Mouse (Mus musculus): ENCODE results near the gene Aox1. TPM values are rescaled to one million over a fixed set of nuclear protein-coding genes. Genes with fewer than 3 reads are reported as not detected.
A peak's percentile ranks its signal among the peaks of the same experiment; 100 is the strongest.

Gene Aox1
- polyA plus RNA-seq, 1 experiment = 4.9 TPM

DNA sequence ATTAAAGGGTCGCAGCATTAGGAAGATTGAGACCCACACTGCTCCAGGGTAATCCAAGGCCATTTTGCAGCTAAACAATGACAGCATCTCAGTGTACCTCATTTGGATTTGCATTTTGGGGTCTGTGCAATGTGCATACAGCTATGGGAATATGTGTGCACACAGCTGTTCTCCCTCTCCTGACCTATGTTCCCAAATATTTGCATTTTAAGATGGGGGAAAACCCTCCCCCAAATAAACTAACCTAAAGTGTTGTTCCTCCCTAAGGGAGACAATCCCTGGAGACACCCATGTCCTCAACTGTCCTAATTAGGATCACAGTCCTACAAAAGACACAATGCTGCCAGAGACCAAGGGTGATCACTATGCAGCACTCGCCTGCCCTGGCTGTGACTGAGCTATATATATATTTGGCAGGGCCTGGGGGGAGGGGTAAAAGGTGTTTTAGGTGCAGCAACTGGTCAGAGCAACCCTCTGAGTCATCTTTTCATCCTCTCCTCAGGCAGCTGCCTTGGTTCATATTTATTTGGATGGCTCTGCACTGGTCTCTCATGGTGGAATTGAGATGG, 62.3 kb downstream of the Aox1 start:
- Histone ChIP-seq H3K4me1 (ENCODE audit: control insufficient read depth, insufficient read depth, low read length) (no peaks in the 10 kb centered on the region), H3K27ac (ENCODE audit: insufficient read depth, low read length) (no peak overlapping the region), H3K4me3 (ENCODE audit: insufficient read depth, low read length) (no peak overlapping the region)
- TF ChIP-seq CTCF (IDR thresholded peaks at IDR 0.05; ENCODE audit: extremely low read depth, insufficient read depth, low read length) = no peak
- TF ChIP-seq POLR2A (IDR thresholded peaks at IDR 0.05; ENCODE audit: extremely low read depth, insufficient read depth, low read length) = no peak

DNA sequence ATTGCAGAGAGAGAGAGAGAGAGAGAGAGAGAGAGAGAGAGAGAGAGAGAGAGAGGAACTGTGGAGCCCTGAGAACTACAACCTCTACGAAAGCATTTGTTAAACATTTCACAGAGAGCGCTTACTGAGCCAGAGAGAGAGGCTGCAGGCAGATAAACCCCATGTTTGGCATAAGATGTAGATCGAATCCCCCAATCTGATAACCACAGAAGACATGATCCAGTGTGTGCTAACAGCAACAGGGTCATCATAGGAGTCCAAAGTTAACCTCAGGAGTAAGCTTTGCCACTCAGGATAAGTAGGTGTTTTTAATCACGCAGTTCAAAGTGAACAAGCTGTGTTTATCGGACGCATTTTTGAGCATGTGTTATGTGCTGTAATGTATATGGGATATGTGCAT, 67.6 kb downstream of the Aox1 start:
- H3K4me1 ChIP-seq (ENCODE audit: control insufficient read depth, insufficient read depth, low read length) = no peaks in the 10 kb centered on the region
- no peak for TF ChIP-seq CTCF (IDR thresholded peaks at IDR 0.05; ENCODE audit: extremely low read depth, insufficient read depth, low read length)
- no peak overlapping the region for H3K4me3 ChIP-seq (ENCODE audit: insufficient read depth, low read length)
- H3K27ac ChIP-seq (ENCODE audit: insufficient read depth, low read length) = no peak overlapping the region

DNA sequence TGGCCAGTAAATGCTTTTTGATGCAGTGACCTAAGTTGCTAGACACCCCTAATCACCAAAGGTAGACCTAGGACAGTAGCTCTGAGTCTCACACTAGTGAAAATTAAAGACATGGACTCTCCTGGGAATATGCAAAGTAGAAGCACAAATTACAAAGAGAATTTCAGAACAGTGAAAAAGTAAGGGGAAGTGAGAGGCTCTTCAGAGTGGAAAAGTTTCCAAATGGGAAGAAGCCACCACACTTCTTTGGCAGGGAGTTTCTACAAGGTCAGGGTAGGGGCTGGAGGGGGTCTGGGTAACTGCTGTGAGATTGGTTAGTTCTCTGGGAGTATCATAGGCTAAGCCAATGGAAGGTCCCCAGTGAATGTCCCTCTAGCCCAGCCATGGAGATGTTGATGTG, 69.4 kb downstream of the Aox1 start:
- no peaks in the 10 kb centered on the region for H3K4me1 ChIP-seq (ENCODE audit: control insufficient read depth, insufficient read depth, low read length)
- H3K27ac ChIP-seq (ENCODE audit: insufficient read depth, low read length) = no peak overlapping the region
- no peak overlapping the region for H3K4me3 ChIP-seq (ENCODE audit: insufficient read depth, low read length)
- TF ChIP-seq POLR2A (IDR thresholded peaks at IDR 0.05; ENCODE audit: extremely low read depth, insufficient read depth, low read length) = no peak
- TF ChIP-seq CTCF (IDR thresholded peaks at IDR 0.05; ENCODE audit: extremely low read depth, insufficient read depth, low read length) = no peak

DNA sequence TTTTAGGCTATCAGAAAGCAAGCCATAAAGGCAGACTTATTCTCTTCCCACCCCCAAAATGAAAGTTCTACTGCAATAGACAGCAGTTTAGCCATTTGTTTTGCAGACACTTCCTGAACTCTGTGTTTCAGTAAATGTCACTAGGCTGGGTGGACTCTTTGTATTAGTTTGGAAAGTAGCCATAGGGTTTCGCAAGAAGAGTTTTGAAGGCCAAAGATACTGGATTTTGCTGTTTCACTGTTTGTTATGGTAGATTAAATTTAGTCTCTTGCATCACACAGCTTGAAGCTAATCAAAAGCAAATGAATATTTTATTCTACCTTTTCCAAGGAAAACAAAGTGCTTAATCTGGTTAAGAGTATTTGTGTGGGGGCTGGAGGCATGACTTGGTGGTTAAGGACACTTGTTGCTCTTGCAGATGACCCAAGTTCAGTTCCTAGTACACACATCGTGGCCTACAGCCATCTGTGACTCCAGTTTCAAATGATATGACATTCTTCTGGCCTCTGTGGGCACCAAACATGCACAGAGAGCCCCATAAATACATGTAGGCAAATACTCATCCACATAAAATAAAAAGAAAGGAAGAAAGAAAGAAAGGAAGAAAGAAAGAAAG, 71.9 kb downstream of the Aox1 start:
- no peak overlapping the region for H3K4me3 ChIP-seq (ENCODE audit: insufficient read depth, low read length)
- H3K4me1 ChIP-seq (ENCODE audit: control insufficient read depth, insufficient read depth, low read length) = no peaks in the 10 kb centered on the region
- TF ChIP-seq POLR2A (IDR thresholded peaks at IDR 0.05; ENCODE audit: extremely low read depth, insufficient read depth, low read length) (no peak), CTCF (IDR thresholded peaks at IDR 0.05; ENCODE audit: extremely low read depth, insufficient read depth, low read length) (no peak)
- no peak overlapping the region for H3K27ac ChIP-seq (ENCODE audit: insufficient read depth, low read length)

DNA sequence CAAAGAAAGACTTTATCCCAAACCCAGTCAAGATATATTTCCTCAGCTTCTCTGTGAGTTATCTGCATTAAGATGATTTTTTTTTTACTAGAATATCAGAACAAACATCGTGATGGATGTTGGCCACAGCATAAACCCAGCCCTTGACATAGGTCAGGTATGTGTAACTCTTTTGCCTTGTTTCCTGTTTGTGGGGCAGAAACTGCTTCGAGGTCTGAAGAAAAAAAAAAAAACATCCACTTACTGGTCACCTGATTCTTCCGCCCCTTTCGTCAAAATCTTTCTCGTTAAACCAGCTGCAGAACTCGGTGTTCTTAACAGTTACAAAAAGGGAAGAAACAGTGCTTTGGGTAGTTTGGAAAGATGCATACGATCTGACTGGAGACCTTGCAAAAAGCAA, 72.8 kb downstream of the Aox1 start:
- Histone ChIP-seq H3K4me3 (ENCODE audit: insufficient read depth, low read length) (no peak overlapping the region), H3K27ac (ENCODE audit: insufficient read depth, low read length) (no peak overlapping the region), H3K4me1 (ENCODE audit: control insufficient read depth, insufficient read depth, low read length) (no peaks in the 10 kb centered on the region)
- no peak for TF ChIP-seq CTCF (IDR thresholded peaks at IDR 0.05; ENCODE audit: extremely low read depth, insufficient read depth, low read length)
- TF ChIP-seq POLR2A (IDR thresholded peaks at IDR 0.05; ENCODE audit: extremely low read depth, insufficient read depth, low read length) = no peak

DNA sequence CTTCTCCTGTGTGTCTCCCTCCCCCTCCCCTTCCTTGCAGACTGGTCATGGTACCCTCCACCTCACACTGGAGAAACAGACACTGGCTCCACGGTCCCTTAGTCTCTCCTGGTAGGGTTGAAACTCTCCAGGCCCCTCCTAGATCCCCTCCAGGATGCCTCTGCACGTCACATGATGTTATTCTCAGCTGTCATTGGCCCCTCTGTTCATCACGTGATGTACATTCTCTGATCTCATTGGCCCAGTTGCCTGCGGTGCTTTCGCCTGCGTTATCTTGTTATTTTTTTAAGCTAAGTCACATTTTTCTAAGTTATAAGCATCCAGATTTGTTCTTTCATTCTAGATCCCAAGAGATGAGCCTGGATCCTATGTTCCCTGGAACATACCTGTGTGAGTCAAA, 76.0 kb downstream of the Aox1 start:
- Histone ChIP-seq H3K4me3 (ENCODE audit: insufficient read depth, low read length) (no peak overlapping the region), H3K27ac (ENCODE audit: insufficient read depth, low read length) (no peak overlapping the region), H3K4me1 (ENCODE audit: control insufficient read depth, insufficient read depth, low read length) (no peaks in the 10 kb centered on the region)
- no peak for TF ChIP-seq POLR2A (IDR thresholded peaks at IDR 0.05; ENCODE audit: extremely low read depth, insufficient read depth, low read length)
- TF ChIP-seq CTCF (IDR thresholded peaks at IDR 0.05; ENCODE audit: extremely low read depth, insufficient read depth, low read length) = no peak

DNA sequence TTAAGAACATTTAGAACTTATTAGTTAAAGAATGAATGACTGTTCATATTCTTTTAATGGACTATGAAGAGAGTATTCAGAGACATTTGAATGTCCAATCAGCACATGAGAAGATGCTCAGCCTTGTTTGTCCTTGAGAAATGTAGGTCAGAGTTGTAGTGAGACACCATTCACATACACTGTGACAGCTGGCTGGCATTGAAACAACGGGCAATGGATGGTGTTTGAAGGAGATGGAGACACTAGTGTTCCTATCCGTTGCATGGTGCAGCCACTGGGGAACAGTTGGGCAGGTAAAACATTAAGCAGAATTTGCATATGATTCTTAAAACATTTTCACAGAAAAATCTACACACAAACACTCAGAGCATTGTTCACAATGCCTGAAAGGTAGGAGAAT, 77.3 kb downstream of the Aox1 start:
- H3K4me1 ChIP-seq (ENCODE audit: control insufficient read depth, insufficient read depth, low read length) = no peaks in the 10 kb centered on the region
- H3K4me3 ChIP-seq (ENCODE audit: insufficient read depth, low read length) = no peak overlapping the region
- no peak for TF ChIP-seq POLR2A (IDR thresholded peaks at IDR 0.05; ENCODE audit: extremely low read depth, insufficient read depth, low read length)
- TF ChIP-seq CTCF (IDR thresholded peaks at IDR 0.05; ENCODE audit: extremely low read depth, insufficient read depth, low read length) = no peak
- no peak overlapping the region for H3K27ac ChIP-seq (ENCODE audit: insufficient read depth, low read length)

DNA sequence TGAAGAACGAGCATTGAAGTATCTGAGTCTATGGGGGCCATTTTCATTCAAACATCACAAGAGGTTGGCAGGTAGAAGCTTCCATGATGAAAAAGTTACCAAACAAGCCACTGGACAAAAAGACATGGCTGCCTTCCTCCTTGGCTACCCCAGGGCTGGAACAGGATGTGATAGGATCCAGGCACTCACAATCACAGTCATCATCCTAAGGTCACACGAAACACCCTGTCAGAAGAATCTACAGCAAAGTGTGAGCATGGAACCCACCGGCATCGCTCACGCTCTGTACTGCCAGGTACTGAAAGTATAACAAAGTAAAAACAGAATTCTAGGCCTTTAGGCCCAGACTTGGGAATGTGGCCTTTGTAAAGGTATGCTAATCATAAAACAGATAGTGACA, 80.5 kb downstream of the Aox1 start:
- Histone ChIP-seq H3K4me1 (ENCODE audit: control insufficient read depth, insufficient read depth, low read length) (no peaks in the 10 kb centered on the region), H3K4me3 (ENCODE audit: insufficient read depth, low read length) (no peak overlapping the region), H3K27ac (ENCODE audit: insufficient read depth, low read length) (no peak overlapping the region)
- TF ChIP-seq CTCF (IDR thresholded peaks at IDR 0.05; ENCODE audit: extremely low read depth, insufficient read depth, low read length) (no peak), POLR2A (IDR thresholded peaks at IDR 0.05; ENCODE audit: extremely low read depth, insufficient read depth, low read length) (no peak)

DNA sequence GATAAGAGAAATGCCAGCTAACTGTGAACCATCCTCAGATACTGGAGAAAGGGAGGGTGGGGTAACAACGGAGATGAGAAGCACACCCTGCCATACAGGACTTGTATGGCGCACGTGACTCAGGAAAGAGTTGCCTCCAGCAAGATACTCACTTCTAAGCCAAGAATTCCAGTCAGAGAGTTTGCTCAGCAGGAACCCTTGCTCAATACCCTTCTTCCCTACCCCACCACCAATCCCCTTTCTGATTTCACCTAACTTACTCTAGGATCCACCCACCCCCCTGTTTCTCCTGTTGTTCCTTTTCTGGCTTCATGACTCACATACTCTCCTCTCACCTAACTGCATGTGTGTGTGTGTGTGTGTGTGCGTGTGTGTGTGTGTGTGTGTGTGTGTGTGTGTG, 81.6 kb downstream of the Aox1 start:
- H3K4me1 ChIP-seq (ENCODE audit: control insufficient read depth, insufficient read depth, low read length) = no peaks in the 10 kb centered on the region
- TF ChIP-seq CTCF (IDR thresholded peaks at IDR 0.05; ENCODE audit: extremely low read depth, insufficient read depth, low read length) = no peak
- no peak for TF ChIP-seq POLR2A (IDR thresholded peaks at IDR 0.05; ENCODE audit: extremely low read depth, insufficient read depth, low read length)

DNA sequence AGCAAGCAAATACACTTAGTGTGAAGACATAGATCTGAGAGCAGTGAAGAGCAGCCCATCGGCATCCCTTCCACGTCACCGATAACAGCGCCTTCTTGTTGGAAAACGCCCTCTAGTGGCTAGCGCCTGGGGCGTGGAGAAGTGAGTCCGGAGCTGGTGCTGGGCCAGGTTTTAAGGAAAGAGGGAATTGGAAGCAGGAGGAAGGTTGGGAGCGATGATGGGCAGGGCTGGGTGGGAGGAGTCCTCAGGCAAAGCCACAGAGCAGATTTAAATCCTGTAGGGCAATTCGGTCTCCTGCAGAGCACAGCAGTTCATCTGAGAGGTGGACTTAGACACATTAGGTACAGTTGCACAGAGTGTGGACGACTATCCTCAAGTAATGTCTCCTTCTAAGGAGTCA, 83.1 kb downstream of the Aox1 start, which contains the start of gene Aox3:
Gene Aox3 (plus strand): TSS at position 251 of the 400 bp plus-strand sequence.
- H3K4me3 ChIP-seq (ENCODE audit: insufficient read depth, low read length) = no peak within 1 kb of the TSS; the same call in 1 of the 2 replicates
- H3K27ac ChIP-seq (ENCODE audit: insufficient read depth, low read length) = no peak within 1 kb of the TSS
- TF ChIP-seq POLR2A (IDR thresholded peaks at IDR 0.05; ENCODE audit: extremely low read depth, insufficient read depth, low read length) (no peak), CTCF (IDR thresholded peaks at IDR 0.05; ENCODE audit: extremely low read depth, insufficient read depth, low read length) (peak; percentile 76)
- no peaks in the 10 kb centered on the region for H3K4me1 ChIP-seq (ENCODE audit: control insufficient read depth, insufficient read depth, low read length)

More for the DNA sequence above, 81.6 kb downstream of the Aox1 start:
- Histone ChIP-seq H3K27ac (ENCODE audit: insufficient read depth, low read length) (no peak overlapping the region), H3K4me3 (ENCODE audit: insufficient read depth, low read length) (no peak overlapping the region)
